Mouse (Mus musculus): ENCODE measurements at regions not wholly inside any gene's neighbourhood (a gene's known extent, or its start where the extent isn't known, plus 50 kb on each side); places are given as distances from the start of the nearest gene placed in this dataset.

GRCm38 (mm10) chr10:37203709-37204108 lies 65.0 kb upstream of the Marcks start:
- H3ac ChIP-seq (ENCODE audit: control insufficient read depth, insufficient read length): no peak overlapping the region
- H3K36me3 ChIP-seq (ENCODE audit: control insufficient read depth, insufficient read depth): no peaks in the 10 kb centered on the region
- TF ChIP-seq SRF (IDR thresholded peaks at IDR 0.05; ENCODE audit: control insufficient read depth, insufficient read length, low read depth) (no peak), POLR2AphosphoS2 (IDR thresholded peaks at IDR 0.05; ENCODE audit: insufficient read length, low read depth) (no peak), CEBPB (IDR thresholded peaks at IDR 0.05; ENCODE audit: insufficient read depth, poor library complexity, severe bottlenecking) (no peak), TCF12 (IDR thresholded peaks at IDR 0.05; ENCODE audit: insufficient read depth, poor library complexity, severe bottlenecking) (no peak), REST (IDR thresholded peaks at IDR 0.05; ENCODE audit: insufficient read depth, insufficient read length) (no peak), MAX (IDR thresholded peaks at IDR 0.05; ENCODE audit: low read depth) (no peak), E2F4 (IDR thresholded peaks at IDR 0.05; ENCODE audit: insufficient read depth) (no peak), TCF3 (IDR thresholded peaks at IDR 0.05; ENCODE audit: insufficient read length, low read depth) (no peak), POLR2A (IDR thresholded peaks at IDR 0.05; ENCODE audit: insufficient read length, low read depth) (no peak), MYOD1 (IDR thresholded peaks at IDR 0.05; ENCODE audit: control insufficient read depth in 1 of 3, insufficient read length in 2 of 3, low read depth in 2 of 3) (no peak), MYOG (IDR thresholded peaks at IDR 0.05; ENCODE audit: control insufficient read depth in 1 of 3, insufficient read depth in 1 of 3, insufficient read length in 2 of 3, low read depth in 2 of 3) (no peak), USF1 (IDR thresholded peaks at IDR 0.05; ENCODE audit: low read depth) (no peak)
- H3K79me2 ChIP-seq (ENCODE audit: control insufficient read depth, insufficient read depth): no peaks in the 10 kb centered on the region
- no peak overlapping the region for H3K4me3 ChIP-seq
- H3K27me3 ChIP-seq (ENCODE audit: control insufficient read depth, insufficient read depth, insufficient read length): no peaks in the 10 kb centered on the region
- no peak overlapping the region for H3K4me2 ChIP-seq (ENCODE audit: low read depth)

DNA sequence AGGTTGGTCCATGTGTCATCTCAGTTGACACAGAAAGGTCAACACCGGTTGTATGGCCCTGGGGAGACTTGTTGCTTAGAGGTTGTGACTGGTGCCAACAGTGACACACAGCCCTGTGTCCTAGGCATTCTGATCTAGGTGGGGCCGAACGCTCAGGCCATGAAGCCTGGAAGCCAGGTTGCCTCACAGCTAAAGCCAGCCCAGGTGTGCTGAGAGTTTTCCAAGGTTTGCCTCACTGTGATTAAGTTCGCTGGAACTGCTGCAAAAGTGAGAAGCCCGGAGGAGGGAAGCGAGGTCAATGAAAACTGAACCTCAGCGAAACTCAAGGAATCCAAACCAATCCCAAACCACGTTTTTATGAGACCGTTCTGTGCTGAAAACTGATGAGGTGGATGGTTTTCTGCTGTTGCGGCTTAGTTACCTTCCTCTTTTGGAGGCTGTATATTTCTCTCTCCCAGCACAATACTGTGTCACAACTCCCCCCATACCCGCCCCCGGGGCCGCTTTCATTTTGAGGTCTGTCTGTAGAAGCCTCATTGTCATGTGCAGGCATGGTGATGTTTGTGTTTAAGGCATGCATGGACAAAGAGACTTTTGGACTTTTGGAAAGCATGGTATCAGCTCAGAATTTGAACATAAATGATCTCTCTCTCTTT lies 56.2 kb upstream of the Marcks start:
- Histone ChIP-seq H3K36me3 (ENCODE audit: control insufficient read depth, insufficient read depth) (no peaks in the 10 kb centered on the region), H3K27me3 (ENCODE audit: control insufficient read depth, insufficient read depth, insufficient read length) (no peaks in the 10 kb centered on the region), H3K4me3 (no peak overlapping the region), H3ac (ENCODE audit: control insufficient read depth, insufficient read length) (no peak overlapping the region), H3K79me2 (ENCODE audit: control insufficient read depth, insufficient read depth) (no peaks in the 10 kb centered on the region), H3K4me2 (ENCODE audit: low read depth) (no peak overlapping the region)
- no peak for TF ChIP-seq REST (IDR thresholded peaks at IDR 0.05; ENCODE audit: insufficient read depth, insufficient read length)
- TF ChIP-seq USF1 (IDR thresholded peaks at IDR 0.05; ENCODE audit: low read depth): no peak
- TF ChIP-seq MAX (IDR thresholded peaks at IDR 0.05; ENCODE audit: low read depth): no peak
- TF ChIP-seq POLR2A (IDR thresholded peaks at IDR 0.05; ENCODE audit: insufficient read length, low read depth): no peak
- no peak for TF ChIP-seq POLR2AphosphoS2 (IDR thresholded peaks at IDR 0.05; ENCODE audit: insufficient read length, low read depth)
- no peak for TF ChIP-seq TCF3 (IDR thresholded peaks at IDR 0.05; ENCODE audit: insufficient read length, low read depth)
- TF ChIP-seq CEBPB (IDR thresholded peaks at IDR 0.05; ENCODE audit: insufficient read depth, poor library complexity, severe bottlenecking): no peak
- TF ChIP-seq E2F4 (IDR thresholded peaks at IDR 0.05; ENCODE audit: insufficient read depth): no peak
- no peak for TF ChIP-seq MYOG (IDR thresholded peaks at IDR 0.05; ENCODE audit: control insufficient read depth in 1 of 3, insufficient read depth in 1 of 3, insufficient read length in 2 of 3, low read depth in 2 of 3)
- no peak for TF ChIP-seq SRF (IDR thresholded peaks at IDR 0.05; ENCODE audit: control insufficient read depth, insufficient read length, low read depth)
- TF ChIP-seq MYOD1 (IDR thresholded peaks at IDR 0.05; ENCODE audit: control insufficient read depth in 1 of 3, insufficient read length in 2 of 3, low read depth in 2 of 3): no peak
- no peak for TF ChIP-seq TCF12 (IDR thresholded peaks at IDR 0.05; ENCODE audit: insufficient read depth, poor library complexity, severe bottlenecking)

GRCm38 (mm10) chr10:37194131-37194797 lies 55.5 kb upstream of the Marcks start:
- no peaks in the 10 kb centered on the region for H3K79me2 ChIP-seq (ENCODE audit: control insufficient read depth, insufficient read depth)
- no peak overlapping the region for H3ac ChIP-seq (ENCODE audit: control insufficient read depth, insufficient read length)
- no peak overlapping the region for H3K4me2 ChIP-seq (ENCODE audit: low read depth)
- no peaks in the 10 kb centered on the region for H3K36me3 ChIP-seq (ENCODE audit: control insufficient read depth, insufficient read depth)
- H3K27me3 ChIP-seq (ENCODE audit: control insufficient read depth, insufficient read depth, insufficient read length): no peaks in the 10 kb centered on the region
- H3K4me3 ChIP-seq: no peak overlapping the region
- peak in 1 of 3 experiments; percentile 25 for TF ChIP-seq MYOD1 (IDR thresholded peaks at IDR 0.05; ENCODE audit: control insufficient read depth in 1 of 3, insufficient read length in 2 of 3, low read depth in 2 of 3)
- TF ChIP-seq TCF3 (IDR thresholded peaks at IDR 0.05; ENCODE audit: insufficient read length, low read depth): no peak

- H3K36me3 ChIP-seq (ENCODE audit: control insufficient read depth, insufficient read depth): no peaks in the 10 kb centered on the region
- no peaks in the 10 kb centered on the region for H3K27me3 ChIP-seq (ENCODE audit: control insufficient read depth, insufficient read depth, insufficient read length)
- no peak overlapping the region for H3K4me2 ChIP-seq (ENCODE audit: low read depth)
- H3K4me3 ChIP-seq: no peak overlapping the region
- TF ChIP-seq POLR2AphosphoS2 (IDR thresholded peaks at IDR 0.05; ENCODE audit: insufficient read length, low read depth): no peak
- no peak for TF ChIP-seq E2F4 (IDR thresholded peaks at IDR 0.05; ENCODE audit: insufficient read depth)
- TF ChIP-seq MYOG (IDR thresholded peaks at IDR 0.05; ENCODE audit: control insufficient read depth in 1 of 3, insufficient read depth in 1 of 3, insufficient read length in 2 of 3, low read depth in 2 of 3): no peak
- TF ChIP-seq SRF (IDR thresholded peaks at IDR 0.05; ENCODE audit: control insufficient read depth, insufficient read length, low read depth): no peak
- no peak for TF ChIP-seq TCF3 (IDR thresholded peaks at IDR 0.05; ENCODE audit: insufficient read length, low read depth)
- H3ac ChIP-seq (ENCODE audit: control insufficient read depth, insufficient read length): no peak overlapping the region
- H3K79me2 ChIP-seq (ENCODE audit: control insufficient read depth, insufficient read depth): no peaks in the 10 kb centered on the region
Observed at GRCm38 (mm10) chr10:37192661-37193060, 53.9 kb upstream of the Marcks start.

DNA sequence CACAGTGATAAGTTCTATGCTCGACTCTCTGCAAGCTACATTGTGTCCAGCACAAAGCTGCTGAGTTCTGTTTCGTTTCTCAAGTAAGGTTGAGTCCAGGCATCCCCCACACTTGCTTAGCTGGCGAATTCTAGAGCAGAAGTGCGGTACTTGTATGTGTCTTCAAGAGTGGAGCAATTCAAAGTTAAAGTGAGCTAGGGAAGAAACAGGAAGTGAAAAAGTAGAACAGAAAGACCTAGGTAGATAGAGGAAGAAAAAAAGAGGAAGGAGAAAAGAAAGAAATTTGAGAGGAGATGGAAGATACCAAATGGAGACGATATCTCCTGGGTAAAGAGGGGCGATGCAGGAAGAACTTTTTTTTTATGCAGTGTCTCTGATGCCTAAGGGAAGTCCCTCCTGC lies 51.4 kb upstream of the Marcks start:
- Histone ChIP-seq H3ac (ENCODE audit: control insufficient read depth, insufficient read length) (no peak overlapping the region), H3K79me2 (ENCODE audit: control insufficient read depth, insufficient read depth) (no peaks in the 10 kb centered on the region), H3K27me3 (ENCODE audit: control insufficient read depth, insufficient read depth, insufficient read length) (no peaks in the 10 kb centered on the region), H3K36me3 (ENCODE audit: control insufficient read depth, insufficient read depth) (no peaks in the 10 kb centered on the region), H3K4me3 (no peak overlapping the region), H3K4me2 (ENCODE audit: low read depth) (no peak overlapping the region)
- TF ChIP-seq USF1 (IDR thresholded peaks at IDR 0.05; ENCODE audit: low read depth) (no peak), CEBPB (IDR thresholded peaks at IDR 0.05; ENCODE audit: insufficient read depth, poor library complexity, severe bottlenecking) (no peak), MYOG (IDR thresholded peaks at IDR 0.05; ENCODE audit: control insufficient read depth in 1 of 3, insufficient read depth in 1 of 3, insufficient read length in 2 of 3, low read depth in 2 of 3) (no peak), E2F4 (IDR thresholded peaks at IDR 0.05; ENCODE audit: insufficient read depth) (no peak), SRF (IDR thresholded peaks at IDR 0.05; ENCODE audit: control insufficient read depth, insufficient read length, low read depth) (no peak), POLR2A (IDR thresholded peaks at IDR 0.05; ENCODE audit: insufficient read length, low read depth) (no peak), TCF3 (IDR thresholded peaks at IDR 0.05; ENCODE audit: insufficient read length, low read depth) (no peak), TCF12 (IDR thresholded peaks at IDR 0.05; ENCODE audit: insufficient read depth, poor library complexity, severe bottlenecking) (no peak), REST (IDR thresholded peaks at IDR 0.05; ENCODE audit: insufficient read depth, insufficient read length) (no peak)

All from myocyte (in vitro differentiated cells).